Mouse (Mus musculus): ENCODE measurements around the gene Mtor. TPM values are rescaled to one million over a fixed set of nuclear protein-coding genes. Genes with fewer than 3 reads are reported as not detected.

Gene Mtor
- polyA plus RNA-seq, 1 experiment from 2014 or later: 11.7 TPM

DNA sequence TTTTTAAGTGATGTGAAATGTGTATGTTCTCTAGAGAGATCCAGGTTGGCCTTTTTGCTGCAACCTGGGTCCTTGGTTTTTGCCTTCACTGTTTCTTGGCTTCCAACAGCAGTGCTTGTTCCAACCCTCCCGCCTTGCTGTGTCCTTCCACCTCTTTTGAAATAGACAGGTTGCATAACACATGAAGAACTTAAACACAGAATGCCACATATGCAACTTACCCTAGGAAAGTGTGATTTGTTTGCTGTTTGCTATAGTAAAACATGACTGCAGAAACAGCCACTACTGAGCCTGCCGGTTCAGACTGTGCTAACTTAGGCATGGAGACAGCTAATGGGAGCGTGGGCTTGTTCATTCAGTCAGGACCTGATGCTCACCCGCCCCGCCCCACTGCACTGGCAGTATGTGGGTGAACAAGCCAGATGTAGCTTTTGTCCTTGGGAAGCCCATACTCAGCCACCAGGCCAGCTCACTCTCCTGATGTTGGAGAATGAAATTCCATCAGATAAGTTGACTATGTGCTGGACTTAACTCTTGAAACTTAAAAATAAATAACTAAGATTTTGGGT, 18.2 kb downstream of the Mtor start:
- no peak overlapping the region for H3K9ac ChIP-seq
- H3K4me1 ChIP-seq: no peaks in the 10 kb centered on the region
- H3K36me3 ChIP-seq: peaks cover 99% of the 10 kb centered on the region
- no peak overlapping the region for H3K4me3 ChIP-seq
- no peaks in the 10 kb centered on the region for H3K9me3 ChIP-seq
- 88% methylated on average over 5 of the region's 5 CpGs for WGBS
- no peaks in the 10 kb centered on the region for H3K27me3 ChIP-seq (replicated peaks)
- H3K27ac ChIP-seq (replicated peaks): no peak overlapping the region
- H3K4me2 ChIP-seq: no peak overlapping the region
- no peak for ATAC-seq (ENCODE audit: extremely low read depth, insufficient number of reproducible peaks, low FRiP score, low TSS enrichment)

DNA sequence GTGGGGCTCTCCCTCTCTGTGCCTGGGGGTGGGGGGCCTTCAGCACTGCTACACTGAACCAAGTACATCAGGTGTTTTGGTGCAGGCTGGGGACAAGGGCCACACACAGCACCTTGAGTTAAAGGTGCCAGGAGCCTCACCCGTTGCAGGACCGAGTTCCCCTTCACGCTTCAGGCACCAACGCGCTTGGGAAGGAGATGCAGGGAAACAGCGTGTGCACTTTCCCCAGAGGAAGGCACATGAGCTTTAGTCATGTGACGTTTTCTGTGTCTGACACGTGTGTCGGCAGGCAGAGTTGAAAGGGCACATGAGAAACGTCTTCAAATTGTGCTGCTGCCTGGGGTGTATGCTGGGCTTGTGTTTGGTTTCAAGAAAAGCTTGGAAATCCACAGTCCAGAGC, 20.0 kb downstream of the Mtor start:
- H3K4me2 ChIP-seq: no peak overlapping the region
- no peak for ATAC-seq (ENCODE audit: extremely low read depth, insufficient number of reproducible peaks, low FRiP score, low TSS enrichment)
- H3K36me3 ChIP-seq: peaks cover 99% of the 10 kb centered on the region
- no peaks in the 10 kb centered on the region for H3K4me1 ChIP-seq
- H3K27ac ChIP-seq (replicated peaks): no peak overlapping the region
- no peak overlapping the region for H3K4me3 ChIP-seq
- WGBS: 87% methylated on average over 10 of the region's 10 CpGs
- H3K27me3 ChIP-seq (replicated peaks): no peaks in the 10 kb centered on the region
- H3K9ac ChIP-seq: no peak overlapping the region
- H3K9me3 ChIP-seq: no peaks in the 10 kb centered on the region

DNA sequence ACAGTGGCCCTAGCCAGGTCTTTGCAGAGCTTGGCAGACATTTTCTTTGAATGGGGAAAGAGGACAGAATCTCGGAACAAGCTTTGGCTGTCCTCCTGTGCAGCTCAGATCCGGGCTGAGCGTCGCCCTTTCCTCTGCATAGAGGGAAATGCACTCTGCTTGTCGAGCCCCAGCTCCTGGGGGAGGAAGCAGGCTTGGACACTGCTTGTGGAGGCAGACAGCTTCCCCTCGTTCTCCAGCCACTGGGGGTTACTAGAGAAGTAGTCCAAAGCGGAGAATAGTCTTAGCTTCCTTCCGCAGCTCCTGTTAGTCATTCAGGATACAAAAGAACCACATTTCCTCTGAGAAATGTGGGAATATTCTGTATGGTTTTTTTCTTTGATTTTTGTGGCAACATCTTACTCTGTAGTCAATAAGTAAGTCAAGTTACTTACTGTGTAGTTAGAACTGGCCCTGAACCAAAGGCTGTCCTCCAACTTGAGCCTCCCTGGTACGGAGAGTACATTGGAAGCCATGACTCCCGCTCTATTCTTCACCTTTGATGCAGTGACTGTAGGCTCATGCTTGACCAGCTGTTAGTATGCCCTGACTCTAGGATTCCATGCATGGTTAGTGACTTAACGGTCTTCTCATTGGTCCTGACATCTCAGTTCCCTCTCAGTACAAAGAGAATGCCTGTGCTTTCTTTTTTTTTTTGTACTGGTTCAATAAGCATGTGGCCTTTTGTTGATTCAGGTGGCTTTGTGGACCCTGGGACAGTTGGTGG, 21.3 kb downstream of the Mtor start:
- Histone ChIP-seq H3K9ac (no peak overlapping the region), H3K27ac (replicated peaks) (no peak overlapping the region), H3K9me3 (no peaks in the 10 kb centered on the region), H3K4me2 (no peak overlapping the region), H3K36me3 (peaks cover 96% of the 10 kb centered on the region), H3K4me3 (no peak overlapping the region), H3K27me3 (replicated peaks) (no peaks in the 10 kb centered on the region), H3K4me1 (no peaks in the 10 kb centered on the region)
- no peak for ATAC-seq (ENCODE audit: extremely low read depth, insufficient number of reproducible peaks, low FRiP score, low TSS enrichment)
- 82% methylated on average over 11 of the region's 11 CpGs for WGBS

DNA sequence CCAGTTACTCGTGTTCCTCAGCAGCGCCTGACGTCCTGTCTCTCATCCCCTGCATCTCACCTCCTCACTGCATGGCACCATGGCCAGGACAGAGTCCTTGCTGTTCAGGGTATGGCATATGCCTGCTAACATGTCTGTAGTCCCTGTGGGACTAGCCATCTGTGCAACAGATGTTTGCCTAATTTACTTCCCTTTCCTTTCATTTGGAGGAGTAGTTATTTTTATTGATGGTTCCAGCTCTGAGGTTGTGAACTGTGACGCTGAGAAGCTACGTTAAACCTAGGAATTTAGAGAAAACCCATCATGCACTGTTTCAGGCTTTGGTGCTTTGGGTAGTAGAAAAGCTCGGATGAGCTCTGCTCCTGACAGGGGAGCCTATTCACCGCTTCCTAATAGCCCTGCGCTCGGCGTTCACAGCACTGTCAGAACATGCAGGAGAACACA, 23.0 kb downstream of the Mtor start:
- Histone ChIP-seq H3K4me3 (no peak overlapping the region), H3K27ac (replicated peaks) (no peak overlapping the region), H3K9ac (no peak overlapping the region), H3K27me3 (replicated peaks) (no peaks in the 10 kb centered on the region), H3K9me3 (no peaks in the 10 kb centered on the region), H3K4me1 (no peaks in the 10 kb centered on the region), H3K36me3 (peaks cover 96% of the 10 kb centered on the region), H3K4me2 (no peak overlapping the region)
- WGBS: 94% methylated on average over 10 of the region's 10 CpGs
- ATAC-seq (ENCODE audit: extremely low read depth, insufficient number of reproducible peaks, low FRiP score, low TSS enrichment): no peak

DNA sequence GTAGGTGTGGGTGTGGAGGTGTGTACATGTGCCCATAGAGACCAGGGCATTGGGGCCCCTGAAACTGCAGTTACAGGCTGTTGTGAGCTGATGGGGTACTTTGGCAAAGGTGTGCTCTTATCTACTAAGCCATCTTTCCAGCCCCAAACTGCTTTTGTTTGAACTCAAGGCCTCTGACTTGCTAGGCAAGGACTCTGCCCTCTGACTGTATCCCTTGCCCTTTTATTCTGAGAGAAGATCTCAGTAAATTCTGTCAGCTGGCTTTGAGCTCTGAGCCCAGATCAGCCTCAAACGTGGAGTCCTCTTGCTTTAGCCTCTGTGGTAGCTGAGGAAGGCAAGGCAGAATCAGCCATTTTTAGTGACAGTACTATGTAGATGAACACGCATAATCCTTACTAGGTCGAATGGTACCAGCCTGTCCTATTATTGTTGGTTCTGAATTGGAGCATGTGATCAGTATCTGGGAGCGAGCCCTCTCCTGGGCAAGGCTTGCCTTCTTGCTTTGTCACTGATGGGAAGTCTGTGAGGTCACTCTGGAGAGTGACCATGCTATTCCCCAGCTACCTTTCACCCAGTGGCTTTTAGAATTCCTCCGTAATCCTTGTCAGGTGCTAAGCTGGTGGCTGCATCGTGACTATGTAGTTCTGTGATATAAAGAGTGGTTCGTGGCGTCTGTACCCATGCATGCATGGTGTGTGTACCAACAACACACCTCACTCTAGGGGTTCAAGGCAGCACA, 24.2 kb downstream of the Mtor start:
- no peaks in the 10 kb centered on the region for H3K4me1 ChIP-seq
- ATAC-seq (ENCODE audit: extremely low read depth, insufficient number of reproducible peaks, low FRiP score, low TSS enrichment): no peak
- H3K9me3 ChIP-seq: no peaks in the 10 kb centered on the region
- WGBS: 89% methylated on average over 8 of the region's 8 CpGs
- no peaks in the 10 kb centered on the region for H3K27me3 ChIP-seq (replicated peaks)
- H3K36me3 ChIP-seq: peaks cover 97% of the 10 kb centered on the region
- H3K27ac ChIP-seq (replicated peaks): no peak overlapping the region
- no peak overlapping the region for H3K9ac ChIP-seq
- no peak overlapping the region for H3K4me2 ChIP-seq
- H3K4me3 ChIP-seq: no peak overlapping the region

DNA sequence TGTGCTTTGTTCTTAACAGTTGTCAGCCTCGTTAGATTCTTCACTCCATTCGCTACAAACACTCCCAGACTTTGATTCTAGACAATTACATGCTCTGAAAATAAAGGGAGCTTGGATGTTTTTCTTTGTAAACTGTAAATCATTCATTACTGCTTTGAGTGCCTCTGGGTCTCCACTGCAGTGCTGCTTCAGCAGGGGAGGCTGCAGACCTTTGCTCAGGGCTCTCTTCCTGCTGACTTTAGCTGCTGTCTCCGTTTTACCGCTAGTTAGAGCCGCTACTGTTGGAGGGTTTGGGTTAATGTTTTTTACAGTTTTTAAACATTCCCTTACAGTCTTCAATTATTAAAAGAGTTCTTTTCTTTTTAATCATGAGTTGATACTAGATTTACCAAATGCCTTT, 25.1 kb downstream of the Mtor start:
- Histone ChIP-seq H3K4me2 (no peak overlapping the region), H3K36me3 (peaks cover 96% of the 10 kb centered on the region), H3K27me3 (replicated peaks) (no peaks in the 10 kb centered on the region), H3K9ac (no peak overlapping the region), H3K9me3 (no peaks in the 10 kb centered on the region), H3K4me3 (no peak overlapping the region), H3K4me1 (no peaks in the 10 kb centered on the region), H3K27ac (replicated peaks) (no peak overlapping the region)
- WGBS: 86% methylated on average over 5 of the region's 5 CpGs
- ATAC-seq (ENCODE audit: extremely low read depth, insufficient number of reproducible peaks, low FRiP score, low TSS enrichment): no peak

DNA sequence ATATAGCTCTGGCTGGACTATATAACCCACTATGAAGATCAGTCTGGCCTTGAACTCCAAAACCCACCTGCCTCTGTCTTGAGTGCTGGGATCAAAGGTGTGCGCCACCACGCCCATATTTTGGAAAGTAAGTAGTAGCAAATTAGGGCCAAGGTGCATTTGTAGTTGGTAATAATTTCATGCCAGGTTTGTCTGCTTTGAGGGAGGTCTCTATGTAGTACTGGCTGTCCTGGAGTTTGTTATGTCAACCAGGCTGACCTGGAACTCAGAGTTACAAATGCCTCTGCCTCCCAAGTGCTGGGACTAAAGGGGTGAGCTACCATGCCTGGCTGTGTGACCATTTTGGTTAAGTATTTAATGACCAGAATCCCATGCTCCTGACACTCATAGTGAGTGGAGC, 31.8 kb downstream of the Mtor start:
- Histone ChIP-seq H3K9ac (no peak overlapping the region), H3K4me1 (no peaks in the 10 kb centered on the region), H3K27me3 (replicated peaks) (no peaks in the 10 kb centered on the region), H3K27ac (replicated peaks) (no peak overlapping the region), H3K9me3 (no peaks in the 10 kb centered on the region), H3K36me3 (peaks cover 97% of the 10 kb centered on the region), H3K4me3 (no peak overlapping the region), H3K4me2 (no peak overlapping the region)
- whole genome bisulfite sequencing: 91% methylated on average over 2 of the region's 2 CpGs
- no peak for ATAC-seq (ENCODE audit: extremely low read depth, insufficient number of reproducible peaks, low FRiP score, low TSS enrichment)

DNA sequence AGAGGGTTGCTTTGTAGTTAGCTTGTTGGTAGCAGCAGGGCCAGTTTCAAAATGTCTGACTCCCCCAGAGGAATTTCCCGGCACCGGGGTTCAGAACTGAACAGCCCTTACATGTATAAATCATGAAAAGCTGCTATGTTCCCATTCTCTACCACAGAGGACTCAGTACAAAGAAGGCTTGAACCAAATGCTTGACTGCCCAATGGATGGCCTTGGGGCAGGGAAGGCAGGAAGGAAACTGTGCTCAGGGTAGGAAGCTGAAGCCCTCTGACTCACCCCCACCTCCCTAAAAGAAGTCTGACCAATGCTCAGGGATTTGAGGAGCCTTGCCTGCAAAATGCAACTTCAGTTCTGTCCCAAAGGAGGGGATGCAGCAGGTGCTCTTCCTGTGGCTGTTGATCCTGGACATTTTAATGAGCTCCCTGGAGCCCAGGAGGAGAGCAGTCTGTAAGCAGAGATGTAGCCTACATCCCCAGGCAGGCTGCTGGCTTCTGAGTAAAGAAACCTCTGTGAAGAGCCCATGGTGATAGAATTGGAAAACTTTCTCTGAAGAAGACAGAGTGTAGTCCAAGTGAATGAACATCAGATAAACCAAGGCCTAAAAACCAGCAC, 33.3 kb downstream of the Mtor start:
- WGBS: 88% methylated on average over 2 of the region's 2 CpGs
- Histone ChIP-seq H3K27ac (replicated peaks) (no peak overlapping the region), H3K4me1 (no peaks in the 10 kb centered on the region), H3K9ac (no peak overlapping the region), H3K36me3 (peaks cover 97% of the 10 kb centered on the region), H3K4me3 (no peak overlapping the region), H3K27me3 (replicated peaks) (no peaks in the 10 kb centered on the region), H3K9me3 (no peaks in the 10 kb centered on the region), H3K4me2 (no peak overlapping the region)
- ATAC-seq (ENCODE audit: extremely low read depth, insufficient number of reproducible peaks, low FRiP score, low TSS enrichment): no peak

DNA sequence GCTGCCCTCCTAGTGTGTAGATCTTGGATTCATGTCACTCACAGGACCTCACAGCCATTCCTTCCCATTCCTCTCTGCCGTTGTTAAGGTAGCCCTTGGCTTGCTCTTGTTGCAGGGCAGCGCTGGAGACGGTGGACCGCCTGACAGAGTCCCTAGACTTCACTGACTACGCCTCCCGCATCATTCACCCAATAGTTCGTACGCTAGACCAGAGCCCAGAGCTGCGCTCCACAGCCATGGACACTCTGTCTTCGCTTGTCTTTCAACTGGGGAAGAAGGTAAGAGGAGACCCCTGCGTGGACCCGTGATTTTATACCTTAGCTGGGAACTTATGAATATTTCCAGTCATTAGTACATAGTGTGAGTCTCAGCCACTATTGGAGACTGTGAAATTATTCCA, 36.1 kb downstream of the Mtor start:
- Histone ChIP-seq H3K27me3 (replicated peaks) (no peaks in the 10 kb centered on the region), H3K4me3 (no peak overlapping the region), H3K4me1 (no peaks in the 10 kb centered on the region), H3K27ac (replicated peaks) (no peak overlapping the region), H3K4me2 (no peak overlapping the region), H3K9ac (no peak overlapping the region), H3K36me3 (peaks cover 98% of the 10 kb centered on the region), H3K9me3 (no peaks in the 10 kb centered on the region)
- WGBS: 93% methylated on average over 12 of the region's 12 CpGs
- ATAC-seq (ENCODE audit: extremely low read depth, insufficient number of reproducible peaks, low FRiP score, low TSS enrichment): no peak

DNA sequence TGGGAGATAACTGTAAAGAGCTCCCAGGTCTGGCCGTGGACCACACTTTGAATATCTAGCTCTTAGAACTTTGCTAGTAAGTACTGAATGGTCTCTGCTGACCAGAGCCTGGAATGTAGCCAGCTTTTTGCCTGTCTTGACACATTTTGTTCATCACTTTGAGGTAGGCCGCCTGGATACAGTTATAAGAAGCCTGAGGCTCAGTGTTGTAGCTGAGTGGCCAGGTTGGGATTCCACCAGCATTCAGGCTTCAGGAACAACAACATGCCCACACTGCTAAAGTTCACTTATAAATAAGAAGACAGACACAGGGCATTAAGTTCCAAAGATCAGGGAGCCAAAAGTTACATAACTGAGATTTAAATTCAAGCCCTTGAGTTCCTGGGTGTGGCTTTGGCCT, 39.4 kb downstream of the Mtor start:
- H3K4me2 ChIP-seq: no peak overlapping the region
- H3K9ac ChIP-seq: no peak overlapping the region
- peaks cover 10% of the 10 kb centered on the region for H3K4me1 ChIP-seq
- no peak for ATAC-seq (ENCODE audit: extremely low read depth, insufficient number of reproducible peaks, low FRiP score, low TSS enrichment)
- WGBS: 56% methylated on average over 2 of the region's 2 CpGs
- H3K4me3 ChIP-seq: no peak overlapping the region
- no peak overlapping the region for H3K27ac ChIP-seq (replicated peaks)
- H3K36me3 ChIP-seq: peaks cover 99% of the 10 kb centered on the region
- no peaks in the 10 kb centered on the region for H3K9me3 ChIP-seq
- H3K27me3 ChIP-seq (replicated peaks): no peaks in the 10 kb centered on the region

DNA sequence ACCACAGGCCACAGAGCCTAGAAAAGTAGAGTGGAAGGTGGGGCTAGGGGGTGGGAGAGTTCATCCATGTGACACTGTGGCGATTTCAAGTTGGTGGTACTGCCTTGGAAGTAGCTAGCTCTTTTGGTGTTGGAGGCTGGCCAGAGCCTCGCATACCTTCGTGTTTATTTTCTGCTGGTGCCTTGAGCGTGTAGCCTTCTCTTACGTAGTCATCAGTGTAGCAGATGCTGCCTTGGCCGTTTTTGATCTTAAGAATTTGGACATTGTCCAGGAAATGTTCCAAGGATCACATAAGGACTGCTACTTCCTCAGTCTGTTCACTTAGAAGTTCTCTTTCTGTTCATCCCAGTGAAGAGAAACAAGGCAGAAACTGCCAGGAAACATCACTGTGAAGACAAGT, 42.1 kb downstream of the Mtor start:
- Histone ChIP-seq H3K9me3 (no peaks in the 10 kb centered on the region), H3K4me1 (peaks cover 20% of the 10 kb centered on the region), H3K27ac (replicated peaks) (no peak overlapping the region; the same call in 1 of the 2 replicates), H3K9ac (no peak overlapping the region), H3K27me3 (replicated peaks) (no peaks in the 10 kb centered on the region), H3K36me3 (peaks cover 90% of the 10 kb centered on the region), H3K4me2 (no peak overlapping the region), H3K4me3 (no peak overlapping the region)
- 44% methylated on average over 6 of the region's 6 CpGs for WGBS
- ATAC-seq (ENCODE audit: extremely low read depth, insufficient number of reproducible peaks, low FRiP score, low TSS enrichment): no peak

Measured in heart, embryonic 13.5 days (tissue).